Mouse (Mus musculus) embryonic fibroblast, embryonic 13.5 days (primary cell): Measurements from ENCODE around the gene Clrn3.

Experiments
- CTCF ChIP-seq: IDR thresholded peaks from 2 replicates; pipeline ENCODE4 v1.5.1; 2011; ENCODE audit warnings: mild to moderate bottlenecking, control low read depth, low read length, moderate library complexity, borderline replicate concordance; ENCODE audit not compliant: insufficient read depth
- POLR2A ChIP-seq: IDR thresholded peaks from 2 replicates; pipeline ENCODE4 v1.6.1; 2011; ENCODE audit warnings: low read depth, mild to moderate bottlenecking, control low read depth, low read length, moderate library complexity

DNA sequence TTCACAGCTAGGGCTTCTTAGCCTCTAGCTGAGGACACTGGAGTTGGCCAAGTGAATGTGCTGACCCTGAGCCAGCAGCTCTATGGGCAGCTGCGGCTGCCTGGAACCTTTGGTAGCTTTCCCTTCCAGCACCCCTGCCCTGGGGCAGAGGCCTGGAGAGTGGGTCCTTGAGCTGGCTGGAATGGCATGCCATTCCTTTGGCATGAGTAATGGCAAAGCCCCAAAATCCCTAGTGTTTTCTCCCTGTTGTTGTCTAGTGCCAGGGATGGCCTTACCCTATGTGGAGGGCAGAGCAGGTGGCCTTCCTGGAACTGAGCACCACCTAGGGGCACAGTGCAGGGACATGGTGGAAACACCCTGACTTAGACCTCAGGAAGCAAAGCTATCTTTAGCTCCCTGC is 23.1 kb upstream of the Clrn3 start:
- no peak for TF ChIP-seq CTCF
- TF ChIP-seq POLR2A, result no peak
